Mouse (Mus musculus) embryonic facial prominence, embryonic 13.5 days (tissue): ENCODE data around the gene Perm1. TPM values are rescaled to one million over a fixed set of nuclear protein-coding genes. Genes with fewer than 3 reads are reported as not detected.

Experiments
- ATAC-seq: fragments of 200-750 bp; cut with Nextera tagmentation; 2 replicates; pipeline ENCODE4 v1.8.0; 2017; ENCODE audit warnings: low read depth; ENCODE audit not compliant: insufficient number of reproducible peaks, insufficient read depth, low FRiP score, low TSS enrichment
- H3K27ac ChIP-seq: fragments of 300-500 bp; sonication (generic); 2 replicates; pipeline ENCODE4 v1.5.1; 2015; ENCODE audit warnings: moderate library complexity, mild to moderate bottlenecking, inconsistent platforms
- H3K27me3 ChIP-seq: fragments of 300-500 bp; sonication (generic); 2 replicates; pipeline ENCODE4 v1.6.1; 2015; ENCODE audit warnings: mild to moderate bottlenecking, inconsistent platforms
- H3K36me3 ChIP-seq: fragments of 300-500 bp; sonication (generic); 2 replicates; pipeline ENCODE4 v1.6.1; 2015; ENCODE audit warnings: mild to moderate bottlenecking, inconsistent platforms
- H3K4me1 ChIP-seq: fragments of 300-500 bp; sonication (generic); 2 replicates; pipeline ENCODE4 v1.6.1; 2015; ENCODE audit warnings: inconsistent platforms
- H3K4me2 ChIP-seq: fragments of 300-500 bp; sonication (generic); 2 replicates; pipeline ENCODE4 v1.6.1; 2015; ENCODE audit warnings: moderate library complexity, mild to moderate bottlenecking, inconsistent platforms
- H3K4me3 ChIP-seq: fragments of 300-500 bp; sonication (generic); 2 replicates; pipeline ENCODE4 v1.5.1; 2015; ENCODE audit warnings: mild to moderate bottlenecking, inconsistent platforms
- H3K9ac ChIP-seq: fragments of 300-500 bp; sonication (generic); 2 replicates; pipeline ENCODE4 v1.6.1; 2015; ENCODE audit warnings: mild to moderate bottlenecking, inconsistent platforms
- H3K9me3 ChIP-seq: fragments of 300-500 bp; sonication (generic); 2 replicates; pipeline ENCODE4 v1.6.1; 2016; ENCODE audit warnings: inconsistent platforms
- WGBS: fragments of 180-500 bp; shearing (Covaris S2); methylation state at CpG from one replicate; pipeline ENCODE4 v1.1.7; 2015; ENCODE audit warnings: mixed read lengths; 5-methylcytosine and 5-hydroxymethylcytosine counted together
- polyA plus RNA-seq: library from polyadenylated mRNA; unstranded; fragments of >200 nt; fragmentation: Nextera tagmentation; extraction: Ambion mirVana; gene quantifications from 2 replicates; pipeline ENCODE4 v1.2.1, GENCODE M21; 2015

The Perm1 gene
- polyA plus RNA-seq, 1 experiment from 2014 or later: 0.62 TPM

- Histone ChIP-seq H3K27ac (no peak overlapping the region), H3K36me3 (peaks cover 44% of the 10 kb centered on the region), H3K4me1 (peaks cover 12% of the 10 kb centered on the region), H3K9ac (peak overlapping the region; percentile 40; the same call in 1 of the 2 replicates), H3K27me3 (no peaks in the 10 kb centered on the region), H3K4me2 (peak overlapping the region; percentile 42), H3K4me3 (peak overlapping the region; percentile 17), H3K9me3 (no peaks in the 10 kb centered on the region)
- 21% methylated on average over 12 of the region's 12 CpGs for WGBS
- peak; percentile 35; the same call in 1 of the 2 replicates for ATAC-seq
Observed at GRCm38 (mm10) chr4:156228393-156229024, 12.8 kb downstream of the Perm1 start.

- peak overlapping the region; percentile 74 for H3K4me3 ChIP-seq
- peak overlapping the region; percentile 95 for H3K4me2 ChIP-seq
- WGBS: 2% methylated on average over 17 of the region's 17 CpGs
- no peaks in the 10 kb centered on the region for H3K27me3 ChIP-seq
- peak overlapping the region; percentile 39; the same call in 1 of the 2 replicates for H3K27ac ChIP-seq
- peaks cover 18% of the 10 kb centered on the region for H3K4me1 ChIP-seq
- H3K9ac ChIP-seq: peak overlapping the region; percentile 88
- H3K9me3 ChIP-seq: no peaks in the 10 kb centered on the region
- ATAC-seq: no peak
- peaks cover 58% of the 10 kb centered on the region for H3K36me3 ChIP-seq
Observed at GRCm38 (mm10) chr4:156234021-156234501, 18.4 kb downstream of the Perm1 start.

GRCm38 (mm10) chr4:156234701-156235213 lies 19.1 kb downstream of the Perm1 start, which contains the start of gene Plekhn1:
TSS of gene Plekhn1 (minus strand) at chr4:156234857.
- H3K4me1 ChIP-seq: peaks cover 18% of the 10 kb centered on the region
- peak within 1 kb of the TSS; percentile 91 for H3K27ac ChIP-seq
- peak within 1 kb of the TSS; percentile 88 for H3K9ac ChIP-seq
- under 1% methylated on average over 46 of the region's 48 CpGs for WGBS
- no peaks in the 10 kb centered on the region for H3K27me3 ChIP-seq
- peak within 1 kb of the TSS; percentile 88 for H3K4me3 ChIP-seq
- no peak for ATAC-seq
- peaks cover 58% of the 10 kb centered on the region for H3K36me3 ChIP-seq
- no peaks in the 10 kb centered on the region for H3K9me3 ChIP-seq
- peak within 1 kb of the TSS; percentile 95 for H3K4me2 ChIP-seq

GRCm38 (mm10) chr4:156235360-156235770 lies 19.7 kb downstream of the Perm1 start:
- H3K27ac ChIP-seq: peak overlapping the region; percentile 91
- WGBS: 1% methylated on average over 15 of the region's 15 CpGs
- peak overlapping the region; percentile 95 for H3K4me2 ChIP-seq
- peak overlapping the region; percentile 80; the same call in 1 of the 2 replicates for H3K9ac ChIP-seq
- H3K9me3 ChIP-seq: no peaks in the 10 kb centered on the region
- peaks cover 18% of the 10 kb centered on the region for H3K4me1 ChIP-seq
- no peak for ATAC-seq
- no peaks in the 10 kb centered on the region for H3K27me3 ChIP-seq
- peak overlapping the region; percentile 88 for H3K4me3 ChIP-seq
- peaks cover 58% of the 10 kb centered on the region for H3K36me3 ChIP-seq

GRCm38 (mm10) chr4:156235808-156236533 lies 20.3 kb downstream of the Perm1 start, which contains the start of gene Noc2l:
TSS of gene Noc2l (plus strand) at chr4:156236010.
- Histone ChIP-seq H3K36me3 (peaks cover 58% of the 10 kb centered on the region), H3K27me3 (no peaks in the 10 kb centered on the region), H3K9me3 (no peaks in the 10 kb centered on the region), H3K27ac (peak within 1 kb of the TSS; percentile 91), H3K9ac (peak within 1 kb of the TSS; percentile 88), H3K4me2 (peak within 1 kb of the TSS; percentile 95), H3K4me1 (peaks cover 18% of the 10 kb centered on the region), H3K4me3 (peak within 1 kb of the TSS; percentile 88)
- WGBS: under 1% methylated on average over 90 of the region's 90 CpGs
- ATAC-seq: peak; percentile 77

GRCm38 (mm10) chr4:156236651-156237447 lies 21.2 kb downstream of the Perm1 start:
- Histone ChIP-seq H3K4me3 (peak overlapping the region; percentile 88), H3K4me2 (peak overlapping the region; percentile 95), H3K9ac (peak overlapping the region; percentile 80), H3K27me3 (no peaks in the 10 kb centered on the region), H3K9me3 (no peaks in the 10 kb centered on the region), H3K36me3 (peaks cover 58% of the 10 kb centered on the region), H3K4me1 (peaks cover 18% of the 10 kb centered on the region), H3K27ac (peak overlapping the region; percentile 66; the same call in 1 of the 2 replicates)
- WGBS: 29% methylated on average over 58 of the region's 60 CpGs
- ATAC-seq: no peak

GRCm38 (mm10) chr4:156249567-156249966 lies 33.9 kb downstream of the Perm1 start:
- Histone ChIP-seq H3K36me3 (peaks cover 50% of the 10 kb centered on the region), H3K9me3 (no peaks in the 10 kb centered on the region), H3K4me3 (no peak overlapping the region), H3K4me2 (no peak overlapping the region), H3K4me1 (peaks cover 14% of the 10 kb centered on the region), H3K27me3 (peaks cover 29% of the 10 kb centered on the region), H3K9ac (no peak overlapping the region), H3K27ac (no peak overlapping the region)
- no peak for ATAC-seq
- WGBS: 71% methylated on average over 11 of the region's 11 CpGs

GRCm38 (mm10) chr4:156251081-156251480 lies 35.4 kb downstream of the Perm1 start:
- H3K36me3 ChIP-seq: peaks cover 35% of the 10 kb centered on the region
- H3K9ac ChIP-seq: no peak overlapping the region
- WGBS: 69% methylated on average over 8 of the region's 8 CpGs
- H3K4me1 ChIP-seq: peaks cover 24% of the 10 kb centered on the region
- ATAC-seq: no peak
- no peaks in the 10 kb centered on the region for H3K9me3 ChIP-seq
- no peak overlapping the region for H3K27ac ChIP-seq
- peaks cover 41% of the 10 kb centered on the region for H3K27me3 ChIP-seq
- no peak overlapping the region for H3K4me3 ChIP-seq
- H3K4me2 ChIP-seq: no peak overlapping the region

GRCm38 (mm10) chr4:156252140-156252539 lies 36.5 kb downstream of the Perm1 start:
- H3K4me3 ChIP-seq: no peak overlapping the region
- H3K4me2 ChIP-seq: no peak overlapping the region
- peaks cover 24% of the 10 kb centered on the region for H3K4me1 ChIP-seq
- no peak overlapping the region for H3K27ac ChIP-seq
- H3K27me3 ChIP-seq: peaks cover 41% of the 10 kb centered on the region
- 27% methylated on average over 7 of the region's 7 CpGs for WGBS
- no peak overlapping the region; the same call in 1 of the 2 replicates for H3K9ac ChIP-seq
- no peak for ATAC-seq
- peaks cover 25% of the 10 kb centered on the region for H3K36me3 ChIP-seq
- no peaks in the 10 kb centered on the region for H3K9me3 ChIP-seq

GRCm38 (mm10) chr4:156252619-156253018 lies 37.0 kb downstream of the Perm1 start:
- no peak overlapping the region for H3K4me3 ChIP-seq
- H3K27me3 ChIP-seq: peaks cover 41% of the 10 kb centered on the region
- WGBS: 16% methylated on average over 3 of the region's 3 CpGs
- H3K9ac ChIP-seq: no peak overlapping the region
- no peak overlapping the region for H3K4me2 ChIP-seq
- H3K36me3 ChIP-seq: peaks cover 20% of the 10 kb centered on the region
- peaks cover 24% of the 10 kb centered on the region for H3K4me1 ChIP-seq
- no peaks in the 10 kb centered on the region for H3K9me3 ChIP-seq
- H3K27ac ChIP-seq: no peak overlapping the region
- ATAC-seq: no peak

- no peak overlapping the region for H3K27ac ChIP-seq
- peaks cover 24% of the 10 kb centered on the region for H3K4me1 ChIP-seq
- H3K9me3 ChIP-seq: no peaks in the 10 kb centered on the region
- 43% methylated on average over 7 of the region's 7 CpGs for WGBS
- ATAC-seq: no peak
- peaks cover 16% of the 10 kb centered on the region for H3K36me3 ChIP-seq
- H3K4me3 ChIP-seq: no peak overlapping the region
- H3K4me2 ChIP-seq: no peak overlapping the region
- H3K27me3 ChIP-seq: peaks cover 41% of the 10 kb centered on the region
- H3K9ac ChIP-seq: no peak overlapping the region
Observed at GRCm38 (mm10) chr4:156253043-156253442, 37.4 kb downstream of the Perm1 start.
